15 mouse cellular contexts compared by ENCODE assay signal in the genomic region with DNA sequence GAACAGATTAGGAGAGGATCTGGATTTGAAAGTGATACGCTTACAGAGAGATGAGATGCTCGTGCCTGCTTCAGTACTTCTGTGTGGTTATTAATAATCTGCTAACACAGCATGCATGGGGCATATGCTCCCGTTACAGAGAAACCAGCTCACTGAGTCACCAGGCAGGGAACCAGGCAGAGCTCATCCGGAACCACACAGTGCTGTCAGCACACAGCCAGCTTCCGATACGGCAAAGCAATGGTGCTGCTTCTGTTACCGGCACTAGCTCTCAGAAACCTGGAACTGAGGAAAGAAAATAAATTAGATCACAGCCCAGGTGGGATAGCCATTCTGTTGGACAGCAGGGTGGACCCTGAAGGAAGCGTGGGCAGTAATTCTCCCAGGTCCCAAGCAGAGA.
DNase-seq lines count a peak whose midpoint lies in the region; ATAC-seq and TF ChIP-seq lines count a peak whose summit lies in the region.
"Had no signal": no experiment of that assay in that cellular context is flagged by ENCODE, and none has a peak within 500 bp of the region (broad histone marks: within the 10 kb centered on the region; RNA-seq: fewer than 3 reads in every experiment).

No protein-coding gene starts in this region.

- no peak overlapping the region for H3K27ac ChIP-seq in left cerebral cortex, adult 2 months
- no peak overlapping the region for H3K27ac ChIP-seq in intestine, embryonic 15.5 days
- H3K27ac ChIP-seq: heart, embryonic 10.5 days had no signal

- H3K4me3 ChIP-seq in left cerebral cortex, adult 2 months = no peak overlapping the region
- H3K4me3 ChIP-seq in intestine, embryonic 15.5 days (replicated peaks) = no peak overlapping the region
- H3K4me3 ChIP-seq: heart, embryonic 10.5 days; megakaryocyte, embryonic 14.5 days had no signal

- DNase-seq in left cerebral cortex, adult 2 months (ENCODE audit: extremely low spot score in 1 of 2, low spot score in 2 of 2) = peak; percentile 15 to 44
- no peak for DNase-seq in left cerebral cortex, postnatal 10 days (ENCODE audit: extremely low spot score in 1 of 2, low spot score in 2 of 2)
- peak; percentile 89 for DNase-seq in cerebellum, postnatal 25 days
- peak; percentile 63 to 67 for DNase-seq in layer of hippocampus, postnatal 36 days
- no peak for DNase-seq in thymus, postnatal 10 days (ENCODE audit: low spot score in 2 of 2)
- no peak for DNase-seq in retina, embryonic 14.5 days (ENCODE audit: low spot score)
- DNase-seq: gastrocnemius, postnatal 10 days; kidney, postnatal 25 days; lung, embryonic 14.5 days; thymus, postnatal 14 days had no signal

- no peaks in the 10 kb centered on the region for H3K36me3 ChIP-seq in intestine, embryonic 15.5 days
- H3K36me3 ChIP-seq: G1E; heart, embryonic 10.5 days had no signal

- H3K9ac ChIP-seq in intestine, embryonic 15.5 days = no peak overlapping the region
- H3K9ac ChIP-seq: lung, embryonic 14.5 days had no signal

- no peak for ATAC-seq in intestine, embryonic 15.5 days
- ATAC-seq: intestine, postnatal 0 days had no signal

- intact Hi-C loops in left cerebral cortex, adult 2 months (cut with DNase I) = no loop called here
- intact Hi-C loops in left cerebral cortex, postnatal 10 days (cut with DNase I) = no loop called here

- no peak overlapping the region for H3K4me2 ChIP-seq in intestine, embryonic 15.5 days (replicated peaks)
- H3K4me2 ChIP-seq: lung, embryonic 14.5 days had no signal

- WGBS in intestine, embryonic 15.5 days = 89% methylated on average over 8 of the region's 8 CpGs

- no peaks in the 10 kb centered on the region for H3K9me3 ChIP-seq in intestine, embryonic 15.5 days
- H3K9me3 ChIP-seq: heart, embryonic 10.5 days had no signal

- H3K27me3 ChIP-seq in intestine, embryonic 15.5 days (replicated peaks) = no peaks in the 10 kb centered on the region
- H3K27me3 ChIP-seq: megakaryocyte, embryonic 14.5 days had no signal

- TF ChIP-seq CTCF in left cerebral cortex, adult 2 months (IDR thresholded peaks at IDR 0.05) = no peak

- H3K4me1 ChIP-seq in intestine, embryonic 15.5 days (replicated peaks) = no peaks in the 10 kb centered on the region
- H3K4me1 ChIP-seq: heart, embryonic 10.5 days; megakaryocyte, embryonic 14.5 days had no signal

Comparison
In these comparisons a context has a peak if more than half of its experiments do, and no peak if none do; other contexts are left out.
1. DNase-seq: peak in left cerebral cortex, adult 2 months (2 of 2), cerebellum, postnatal 25 days (2 of 2) and layer of hippocampus, postnatal 36 days (2 of 2); none in left cerebral cortex, postnatal 10 days (0 of 2), thymus, postnatal 10 days (0 of 2) and retina, embryonic 14.5 days (single experiment).